Mouse (Mus musculus): ENCODE measurements around the gene Vav3.

The Vav3 gene

GRCm38 (mm10) chr3:109351956-109352684, 11.7 kb downstream of the Vav3 start:
- peak; percentile 13 for DNase-seq (ENCODE audit: extremely low read depth, low read depth, low spot score)

GRCm38 (mm10) chr3:109352690-109353089, 12.2 kb downstream of the Vav3 start:
- no peak for DNase-seq (ENCODE audit: extremely low read depth, low read depth, low spot score)

GRCm38 (mm10) chr3:109353814-109354213, 13.4 kb downstream of the Vav3 start:
- no peak for DNase-seq (ENCODE audit: extremely low read depth, low read depth, low spot score)

GRCm38 (mm10) chr3:109355158-109355557, 14.7 kb downstream of the Vav3 start:
- no peak for DNase-seq (ENCODE audit: extremely low read depth, low read depth, low spot score)

GRCm38 (mm10) chr3:109360746-109361145, 20.3 kb downstream of the Vav3 start:
- DNase-seq (ENCODE audit: extremely low read depth, low read depth, low spot score) = no peak

- DNase-seq (ENCODE audit: extremely low read depth, low read depth, low spot score) = no peak
Observed at GRCm38 (mm10) chr3:109361882-109362281, 21.4 kb downstream of the Vav3 start.

- no peak for DNase-seq (ENCODE audit: extremely low read depth, low read depth, low spot score)
Observed at GRCm38 (mm10) chr3:109362310-109362709, 21.9 kb downstream of the Vav3 start.

- DNase-seq (ENCODE audit: extremely low read depth, low read depth, low spot score) = no peak
Observed at GRCm38 (mm10) chr3:109363522-109363921, 23.1 kb downstream of the Vav3 start.

GRCm38 (mm10) chr3:109365875-109366274, 25.4 kb downstream of the Vav3 start:
- no peak for DNase-seq (ENCODE audit: extremely low read depth, low read depth, low spot score)

- no peak for DNase-seq (ENCODE audit: extremely low read depth, low read depth, low spot score)
Observed at GRCm38 (mm10) chr3:109366411-109366851, 26.0 kb downstream of the Vav3 start.

GRCm38 (mm10) chr3:109368383-109369289, 28.2 kb downstream of the Vav3 start:
- peak; percentile 28 for DNase-seq (ENCODE audit: extremely low read depth, low read depth, low spot score)

GRCm38 (mm10) chr3:109371576-109371975, 31.1 kb downstream of the Vav3 start:
- DNase-seq (ENCODE audit: extremely low read depth, low read depth, low spot score) = no peak

GRCm38 (mm10) chr3:109372678-109373077, 32.2 kb downstream of the Vav3 start:
- DNase-seq (ENCODE audit: extremely low read depth, low read depth, low spot score) = no peak

- no peak for DNase-seq (ENCODE audit: extremely low read depth, low read depth, low spot score)
Observed at GRCm38 (mm10) chr3:109378278-109378677, 37.8 kb downstream of the Vav3 start.

- DNase-seq (ENCODE audit: extremely low read depth, low read depth, low spot score) = no peak
Observed at GRCm38 (mm10) chr3:109378684-109379083, 38.2 kb downstream of the Vav3 start.

GRCm38 (mm10) chr3:109388730-109389129, 48.3 kb downstream of the Vav3 start:
- no peak for DNase-seq (ENCODE audit: extremely low read depth, low read depth, low spot score)

- DNase-seq (ENCODE audit: extremely low read depth, low read depth, low spot score) = no peak
Observed at GRCm38 (mm10) chr3:109401527-109401926, 61.1 kb downstream of the Vav3 start.

- DNase-seq (ENCODE audit: extremely low read depth, low read depth, low spot score) = no peak
Observed at GRCm38 (mm10) chr3:109411294-109411693, 70.8 kb downstream of the Vav3 start.

- DNase-seq (ENCODE audit: extremely low read depth, low read depth, low spot score) = no peak
Observed at GRCm38 (mm10) chr3:109420403-109420802, 80.0 kb downstream of the Vav3 start.

GRCm38 (mm10) chr3:109421019-109421418, 80.6 kb downstream of the Vav3 start:
- no peak for DNase-seq (ENCODE audit: extremely low read depth, low read depth, low spot score)

- no peak for DNase-seq (ENCODE audit: extremely low read depth, low read depth, low spot score)
Observed at GRCm38 (mm10) chr3:109423440-109424079, 83.1 kb downstream of the Vav3 start.

Data from fat pad, adult 2 months (tissue).